Mouse (Mus musculus) forebrain, embryonic 14.5 days (tissue): ENCODE measurements at regions not wholly inside any gene's neighbourhood (a gene's known extent, or its start where the extent isn't known, plus 50 kb on each side); places are given as distances from the start of the nearest gene placed in this dataset.

Experiments used
- ATAC-seq: fragments of 200-750 bp; cut with Nextera tagmentation; 2 replicates; pipeline ENCODE4 v1.8.0; 2017; ENCODE audit warnings: mild to moderate bottlenecking, moderate library complexity
- DNase-seq: peaks from one replicate; pipeline ENCODE4 v3.0.0-alpha.2; 2015; ENCODE audit warnings: low spot score
- H3K27ac ChIP-seq: fragments of 300-500 bp; sonication (generic); 2 replicates; pipeline ENCODE4 v1.5.1; 2014; ENCODE audit warnings: low read depth, mild to moderate bottlenecking, control low read depth, low read length, moderate library complexity
- H3K27me3 ChIP-seq: fragments of 300-500 bp; sonication (generic); replicated peaks from 2 replicates; pipeline ENCODE4 v1.6.1; 2014; ENCODE audit warnings: low read length, control low read depth, mixed read lengths; ENCODE audit not compliant: control insufficient read depth, insufficient read depth
- H3K36me3 ChIP-seq: fragments of 300-500 bp; sonication (generic); 2 replicates; pipeline ENCODE4 v1.6.1; 2014; ENCODE audit warnings: low read length, control low read depth; ENCODE audit not compliant: control insufficient read depth, insufficient read depth
- H3K4me1 ChIP-seq: fragments of 300-500 bp; sonication (generic); 2 replicates; pipeline ENCODE4 v1.6.1; 2014; ENCODE audit warnings: antibody characterized with exemption, low read length, control low read depth; ENCODE audit not compliant: control insufficient read depth, insufficient read depth
- H3K4me2 ChIP-seq: fragments of 300-500 bp; sonication (generic); 2 replicates; pipeline ENCODE4 v1.6.1; 2014; ENCODE audit warnings: mild to moderate bottlenecking, control low read depth, low read length
- H3K4me3 ChIP-seq: fragments of 300-500 bp; sonication (generic); 2 replicates; pipeline ENCODE4 v1.5.1; 2014; ENCODE audit warnings: low read depth, low read length, control low read depth
- H3K9ac ChIP-seq: fragments of 300-500 bp; sonication (generic); 2 replicates; pipeline ENCODE4 v1.6.1; 2014; ENCODE audit warnings: mild to moderate bottlenecking, low read length, control low read depth, moderate library complexity
- H3K9me3 ChIP-seq: fragments of 300-500 bp; sonication (generic); replicated peaks from 2 replicates; pipeline ENCODE4 v1.6.1; 2016; ENCODE audit warnings: low read length, control low read depth, mixed read lengths; ENCODE audit not compliant: control insufficient read depth
- WGBS: fragments of 180-500 bp; shearing (Covaris S2); extraction: QIAGEN DNeasy Blood & Tissue Kit; methylation state at CpG from one replicate; pipeline ENCODE4 v1.1.7; 2014; 5-methylcytosine and 5-hydroxymethylcytosine counted together

- H3K9ac ChIP-seq = no peak overlapping the region
- H3K4me1 ChIP-seq = peaks cover 24% of the 10 kb centered on the region
- no peak for DNase-seq
- H3K9me3 ChIP-seq = no peaks in the 10 kb centered on the region
- ATAC-seq = no peak; the same call in 1 of the 2 replicates
- 62% methylated on average over 25 of the region's 26 CpGs for WGBS
- H3K4me3 ChIP-seq = no peak overlapping the region
- H3K36me3 ChIP-seq = no peaks in the 10 kb centered on the region
- no peak overlapping the region for H3K4me2 ChIP-seq
- no peaks in the 10 kb centered on the region for H3K27me3 ChIP-seq
- H3K27ac ChIP-seq = no peak overlapping the region
These were observed 131.8 kb upstream of the Gm26897 start for GRCm38 (mm10) chr5:111601711-111602521.

GRCm38 (mm10) chr5:111613687-111614086 lies 120.0 kb upstream of the Gm26897 start:
- no peak for ATAC-seq
- WGBS = 54% methylated on average over 1 of the region's 1 CpGs
- no peak overlapping the region for H3K27ac ChIP-seq

GRCm38 (mm10) chr5:111619974-111620373 lies 113.8 kb upstream of the Gm26897 start:
- Histone ChIP-seq H3K4me2 (no peak overlapping the region), H3K36me3 (no peaks in the 10 kb centered on the region), H3K9me3 (no peaks in the 10 kb centered on the region), H3K27me3 (no peaks in the 10 kb centered on the region), H3K4me1 (no peaks in the 10 kb centered on the region), H3K27ac (no peak overlapping the region), H3K9ac (no peak overlapping the region), H3K4me3 (no peak overlapping the region)
- ATAC-seq (peak; percentile 55), DNase-seq (no peak)
- WGBS = 30% methylated on average over 9 of the region's 9 CpGs

More at GRCm38 (mm10) chr5:111613687-111614086, 120.0 kb upstream of the Gm26897 start:
- Histone ChIP-seq H3K9ac (no peak overlapping the region), H3K27me3 (no peaks in the 10 kb centered on the region), H3K9me3 (no peaks in the 10 kb centered on the region), H3K36me3 (no peaks in the 10 kb centered on the region), H3K4me1 (no peaks in the 10 kb centered on the region), H3K4me3 (no peak overlapping the region), H3K4me2 (no peak overlapping the region)
- DNase-seq = no peak

GRCm38 (mm10) chr5:111620626-111621025 lies 113.1 kb upstream of the Gm26897 start:
- Histone ChIP-seq H3K4me2 (no peak overlapping the region), H3K36me3 (no peaks in the 10 kb centered on the region), H3K27ac (no peak overlapping the region), H3K9me3 (no peaks in the 10 kb centered on the region), H3K4me3 (no peak overlapping the region), H3K27me3 (no peaks in the 10 kb centered on the region), H3K4me1 (no peaks in the 10 kb centered on the region), H3K9ac (no peak overlapping the region)
- 76% methylated on average over 6 of the region's 6 CpGs for WGBS
- no peak for DNase-seq
- no peak for ATAC-seq

GRCm38 (mm10) chr5:111622481-111622880 lies 111.2 kb upstream of the Gm26897 start:
- Histone ChIP-seq H3K4me1 (0 out of 2 replicates have a peak, but pooled peaks cover 4% of the 10 kb centered on the region), H3K27ac (no peak overlapping the region), H3K4me2 (no peak overlapping the region), H3K9ac (no peak overlapping the region), H3K36me3 (no peaks in the 10 kb centered on the region), H3K9me3 (no peaks in the 10 kb centered on the region), H3K27me3 (no peaks in the 10 kb centered on the region), H3K4me3 (no peak overlapping the region)
- ATAC-seq = no peak
- no peak for DNase-seq
- WGBS = 87% methylated on average over 5 of the region's 5 CpGs

- Histone ChIP-seq H3K27ac (no peak overlapping the region), H3K9ac (no peak overlapping the region), H3K9me3 (no peaks in the 10 kb centered on the region), H3K4me1 (peaks cover 4% of the 10 kb centered on the region; the same call in 1 of the 2 replicates), H3K4me3 (no peak overlapping the region), H3K36me3 (no peaks in the 10 kb centered on the region), H3K4me2 (no peak overlapping the region), H3K27me3 (no peaks in the 10 kb centered on the region)
- DNase-seq (peak; percentile 46), ATAC-seq (peak; percentile 27; the same call in 1 of the 2 replicates)
- WGBS = 5% methylated on average over 6 of the region's 6 CpGs
These were observed 107.4 kb upstream of the Gm26897 start for GRCm38 (mm10) chr5:111626273-111626798.

GRCm38 (mm10) chr5:111630313-111630844 lies 103.3 kb upstream of the Gm26897 start:
- H3K4me1 ChIP-seq = peaks cover 11% of the 10 kb centered on the region
- H3K36me3 ChIP-seq = no peaks in the 10 kb centered on the region
- H3K4me3 ChIP-seq = no peak overlapping the region
- H3K9ac ChIP-seq = no peak overlapping the region
- no peaks in the 10 kb centered on the region for H3K27me3 ChIP-seq
- no peak overlapping the region for H3K4me2 ChIP-seq
- H3K9me3 ChIP-seq = no peaks in the 10 kb centered on the region; the same call in 1 of the 2 replicates
- H3K27ac ChIP-seq = no peak overlapping the region
- no peak for DNase-seq
- peak; percentile 21; the same call in 1 of the 2 replicates for ATAC-seq
- WGBS = 90% methylated on average over 3 of the region's 3 CpGs

GRCm38 (mm10) chr5:111631572-111632161 lies 102.1 kb upstream of the Gm26897 start:
- DNase-seq = no peak

More at GRCm38 (mm10) chr5:111631572-111632161, 102.1 kb upstream of the Gm26897 start:
- Histone ChIP-seq H3K36me3 (no peaks in the 10 kb centered on the region), H3K4me1 (peaks cover 9% of the 10 kb centered on the region), H3K27ac (peak overlapping the region; percentile 48; the same call in 1 of the 2 replicates), H3K9ac (no peak overlapping the region), H3K9me3 (no peaks in the 10 kb centered on the region; the same call in 1 of the 2 replicates), H3K4me2 (no peak overlapping the region), H3K27me3 (no peaks in the 10 kb centered on the region), H3K4me3 (no peak overlapping the region)
- ATAC-seq = peak; percentile 14; the same call in 1 of the 2 replicates
- 13% methylated on average over 18 of the region's 18 CpGs for WGBS
